Mouse (Mus musculus): ENCODE measurements around the gene Mmp23. TPM values are rescaled to one million over a fixed set of nuclear protein-coding genes. Genes with fewer than 3 reads are reported as not detected.
"Not testable (repeated sequence)": the region's sequence is repeated elsewhere in the genome, so short reads cannot be mapped to it uniquely, and the experiment has no call there.

Gene Mmp23
- polyA plus RNA-seq, 1 experiment from 2014 or later, result 6.5 TPM

GRCm38 (mm10) chr4:155675991-155676390 lies 22.8 kb upstream of the Mmp23 start:
- WGBS, result 83% methylated on average over 2 of the region's 2 CpGs
- Histone ChIP-seq H3K27ac (replicated peaks) (no peak overlapping the region), H3K27me3 (replicated peaks) (peaks cover 3% of the 10 kb centered on the region; the same call in 1 of the 2 replicates), H3K4me2 (no peak overlapping the region), H3K36me3 (no peaks in the 10 kb centered on the region), H3K4me1 (no peaks in the 10 kb centered on the region), H3K4me3 (replicated peaks) (no peak overlapping the region), H3K9me3 (replicated peaks) (no peaks in the 10 kb centered on the region), H3K9ac (replicated peaks) (no peak overlapping the region)
- no peak for ATAC-seq (ENCODE audit: low FRiP score)

- Histone ChIP-seq H3K36me3 (no peaks in the 10 kb centered on the region), H3K4me3 (replicated peaks) (no peak overlapping the region), H3K9me3 (replicated peaks) (no peaks in the 10 kb centered on the region), H3K27me3 (replicated peaks) (peaks cover 3% of the 10 kb centered on the region; the same call in 1 of the 2 replicates), H3K4me2 (no peak overlapping the region), H3K9ac (replicated peaks) (no peak overlapping the region), H3K4me1 (peaks cover 14% of the 10 kb centered on the region), H3K27ac (replicated peaks) (no peak overlapping the region)
- no peak for ATAC-seq (ENCODE audit: low FRiP score)
- WGBS, result 58% methylated on average over 2 of the region's 2 CpGs
These were observed 18.9 kb upstream of the Mmp23 start for GRCm38 (mm10) chr4:155672082-155672481.

- H3K4me2 ChIP-seq; H3K9ac ChIP-seq (replicated peaks); H3K9me3 ChIP-seq (replicated peaks); H3K27ac ChIP-seq (replicated peaks); ATAC-seq (ENCODE audit: low FRiP score); H3K4me3 ChIP-seq (replicated peaks); H3K36me3 ChIP-seq; H3K27me3 ChIP-seq (replicated peaks): not testable (repeated sequence)
- WGBS, result 57% methylated on average over 4 of the region's 4 CpGs
- peaks cover 20% of the 10 kb centered on the region for H3K4me1 ChIP-seq
These were observed 17.1 kb upstream of the Mmp23 start for GRCm38 (mm10) chr4:155670236-155670635.

- ATAC-seq (ENCODE audit: low FRiP score), result peak; percentile 12
- Histone ChIP-seq H3K4me1 (peaks cover 20% of the 10 kb centered on the region), H3K9ac (replicated peaks) (peak overlapping the region; percentile 29; the same call in 1 of the 2 replicates), H3K4me3 (replicated peaks) (peak overlapping the region; percentile 96), H3K9me3 (replicated peaks) (no peaks in the 10 kb centered on the region), H3K27me3 (replicated peaks) (peaks cover 3% of the 10 kb centered on the region; the same call in 1 of the 2 replicates), H3K27ac (replicated peaks) (peak overlapping the region; percentile 90; the same call in 1 of the 2 replicates), H3K4me2 (peak overlapping the region; percentile 87), H3K36me3 (peaks cover 11% of the 10 kb centered on the region)
- 1% methylated on average over 8 of the region's 8 CpGs for WGBS
These were observed 16.5 kb upstream of the Mmp23 start for GRCm38 (mm10) chr4:155669598-155670075.

GRCm38 (mm10) chr4:155668689-155669597 lies 15.8 kb upstream of the Mmp23 start, which contains the start of gene Mib2:
Mib2 (minus strand) TSS chr4:155669198.
- peaks cover 2% of the 10 kb centered on the region; the same call in 1 of the 2 replicates for H3K27me3 ChIP-seq (replicated peaks)
- peak within 1 kb of the TSS; percentile 96 for H3K4me3 ChIP-seq (replicated peaks)
- WGBS, result under 1% methylated on average over 67 of the region's 73 CpGs
- no peaks in the 10 kb centered on the region for H3K9me3 ChIP-seq (replicated peaks)
- H3K36me3 ChIP-seq, result peaks cover 15% of the 10 kb centered on the region
- H3K27ac ChIP-seq (replicated peaks), result peak within 1 kb of the TSS; percentile 90
- H3K4me2 ChIP-seq, result peak within 1 kb of the TSS; percentile 87
- H3K4me1 ChIP-seq, result peaks cover 20% of the 10 kb centered on the region
- H3K9ac ChIP-seq (replicated peaks), result peak within 1 kb of the TSS; percentile 92
- peak; percentile 99 for ATAC-seq (ENCODE audit: low FRiP score)

GRCm38 (mm10) chr4:155666903-155667302 lies 13.7 kb upstream of the Mmp23 start:
- Histone ChIP-seq H3K27ac (replicated peaks) (no peak overlapping the region), H3K4me3 (replicated peaks) (no peak overlapping the region), H3K9me3 (replicated peaks) (no peaks in the 10 kb centered on the region), H3K9ac (replicated peaks) (no peak overlapping the region), H3K27me3 (replicated peaks) (no peaks in the 10 kb centered on the region), H3K4me2 (no peak overlapping the region), H3K36me3 (peaks cover 26% of the 10 kb centered on the region), H3K4me1 (peaks cover 20% of the 10 kb centered on the region)
- ATAC-seq (ENCODE audit: low FRiP score), result no peak

- peaks cover 15% of the 10 kb centered on the region for H3K27me3 ChIP-seq (replicated peaks)
- no peaks in the 10 kb centered on the region for H3K4me1 ChIP-seq
- H3K36me3 ChIP-seq, result peaks cover 74% of the 10 kb centered on the region
- no peak overlapping the region for H3K27ac ChIP-seq (replicated peaks)
- 75% methylated on average over 12 of the region's 12 CpGs for WGBS
- H3K9me3 ChIP-seq (replicated peaks), result no peaks in the 10 kb centered on the region
- H3K9ac ChIP-seq (replicated peaks), result no peak overlapping the region
- no peak for ATAC-seq (ENCODE audit: low FRiP score)
- H3K4me2 ChIP-seq, result no peak overlapping the region
- no peak overlapping the region for H3K4me3 ChIP-seq (replicated peaks)
These were observed 7.5 kb upstream of the Mmp23 start for GRCm38 (mm10) chr4:155660641-155661040.

- H3K4me1 ChIP-seq, result peaks cover 15% of the 10 kb centered on the region
- 97% methylated on average over 9 of the region's 10 CpGs for WGBS
- no peak overlapping the region for H3K4me2 ChIP-seq
- H3K9me3 ChIP-seq (replicated peaks), result no peaks in the 10 kb centered on the region
- H3K27me3 ChIP-seq (replicated peaks), result peaks cover 32% of the 10 kb centered on the region
- no peak overlapping the region for H3K27ac ChIP-seq (replicated peaks)
- H3K9ac ChIP-seq (replicated peaks), result no peak overlapping the region
- ATAC-seq (ENCODE audit: low FRiP score), result no peak
- H3K36me3 ChIP-seq, result peaks cover 72% of the 10 kb centered on the region
- no peak overlapping the region for H3K4me3 ChIP-seq (replicated peaks)
These were observed 5.8 kb upstream of the Mmp23 start for GRCm38 (mm10) chr4:155658961-155659360.

GRCm38 (mm10) chr4:155656214-155656751 lies 3.1 kb upstream of the Mmp23 start:
- peaks cover 59% of the 10 kb centered on the region for H3K36me3 ChIP-seq
- no peak overlapping the region for H3K4me2 ChIP-seq
- H3K9ac ChIP-seq (replicated peaks), result no peak overlapping the region
- ATAC-seq (ENCODE audit: low FRiP score), result no peak
- no peak overlapping the region for H3K4me3 ChIP-seq (replicated peaks)
- peaks cover 31% of the 10 kb centered on the region for H3K4me1 ChIP-seq
- no peak overlapping the region for H3K27ac ChIP-seq (replicated peaks)
- 93% methylated on average over 13 of the region's 13 CpGs for WGBS
- no peaks in the 10 kb centered on the region for H3K9me3 ChIP-seq (replicated peaks)
- H3K27me3 ChIP-seq (replicated peaks), result peaks cover 59% of the 10 kb centered on the region

- Histone ChIP-seq H3K27me3 (replicated peaks) (peaks cover 73% of the 10 kb centered on the region), H3K27ac (replicated peaks) (no peak overlapping the region), H3K9me3 (replicated peaks) (no peaks in the 10 kb centered on the region), H3K4me3 (replicated peaks) (peak overlapping the region; percentile 33), H3K4me2 (peak overlapping the region; percentile 59), H3K9ac (replicated peaks) (no peak overlapping the region; the same call in 1 of the 2 replicates), H3K36me3 (peaks cover 65% of the 10 kb centered on the region), H3K4me1 (peaks cover 31% of the 10 kb centered on the region)
- ATAC-seq (ENCODE audit: low FRiP score), result no peak
- 4% methylated on average over 51 of the region's 52 CpGs for WGBS
These were observed 1.5 kb upstream of the Mmp23 start for GRCm38 (mm10) chr4:155654456-155655298.

- Histone ChIP-seq H3K36me3 (peaks cover 65% of the 10 kb centered on the region), H3K4me1 (peaks cover 31% of the 10 kb centered on the region), H3K27ac (replicated peaks) (no peak overlapping the region), H3K9ac (replicated peaks) (no peak overlapping the region), H3K9me3 (replicated peaks) (no peaks in the 10 kb centered on the region), H3K4me3 (replicated peaks) (peak overlapping the region; percentile 33), H3K27me3 (replicated peaks) (peaks cover 73% of the 10 kb centered on the region), H3K4me2 (peak overlapping the region; percentile 59)
- ATAC-seq (ENCODE audit: low FRiP score), result no peak
- 7% methylated on average over 6 of the region's 6 CpGs for WGBS
These were observed 935 bp upstream of the Mmp23 start for GRCm38 (mm10) chr4:155654183-155654455.

Data from neural tube, embryonic 15.5 days (tissue).